Mouse (Mus musculus) spleen, adult 2 months (tissue): ENCODE measurements around the gene Il10ra. TPM values are rescaled to one million over a fixed set of nuclear protein-coding genes. Genes with fewer than 3 reads are reported as not detected.

Source experiments
- DNase-seq, 2 experiments: peaks; one replicate each; pipeline versions ENCODE4 v3.0.0 to v3.0.0-alpha.2; 2012 to 2021; ENCODE audit warnings: low spot score in 2 of 2, low read depth in 1 of 2
- H3K27ac ChIP-seq: fragments of 200-500 bp; 2 replicates; pipeline ENCODE4 v1.5.1; 2012; ENCODE audit warnings: low read length, inconsistent platforms; ENCODE audit not compliant: insufficient read depth
- H3K27me3 ChIP-seq: fragments of 200-500 bp; 2 replicates; pipeline ENCODE4 v1.6.1; 2012; ENCODE audit warnings: mild to moderate bottlenecking, moderate library complexity, low read length, inconsistent platforms; ENCODE audit not compliant: control insufficient read depth, insufficient read depth
- H3K36me3 ChIP-seq: fragments of 200-500 bp; 2 replicates; pipeline ENCODE4 v1.6.1; 2012; ENCODE audit warnings: mild to moderate bottlenecking, low read length, inconsistent platforms; ENCODE audit not compliant: control insufficient read depth, insufficient read depth
- H3K4me1 ChIP-seq: fragments of 200-500 bp; 2 replicates; pipeline ENCODE4 v1.6.1; 2011; ENCODE audit warnings: inconsistent platforms; ENCODE audit not compliant: control insufficient read depth, insufficient read depth, insufficient read length
- H3K4me3 ChIP-seq: fragments of 200-500 bp; 2 replicates; pipeline ENCODE4 v1.5.1; 2011; ENCODE audit warnings: mild to moderate bottlenecking, inconsistent platforms; ENCODE audit not compliant: insufficient read depth, insufficient read length; ENCODE audit errors: extremely low read depth
- CTCF ChIP-seq: fragments of 200-500 bp; IDR thresholded peaks from 2 replicates; pipeline ENCODE4 v1.5.1; 2011; ENCODE audit warnings: mild to moderate bottlenecking, inconsistent platforms; ENCODE audit not compliant: insufficient read depth, insufficient read length, insufficient replicate concordance; ENCODE audit errors: extremely low read depth
- POLR2A ChIP-seq: fragments of 200-500 bp; IDR thresholded peaks from 2 replicates; pipeline ENCODE4 v1.6.1; 2011; ENCODE audit warnings: low read depth, low read length, inconsistent platforms
- WGBS: fragments of 180-500 bp; shearing (Covaris S2); methylation state at CpG from one replicate; pipeline ENCODE4 v1.1.7; 2018; 5-methylcytosine and 5-hydroxymethylcytosine counted together
- polyA plus RNA-seq: library from polyadenylated mRNA; depleted of rRNA; stranded (reverse); fragments of >200 nt; gene quantifications from 2 replicates; pipeline ENCODE4 v1.2.3, GENCODE M21; 2012

Il10ra gene
- polyA plus RNA-seq, 1 experiment, result 65.1 TPM

DNA sequence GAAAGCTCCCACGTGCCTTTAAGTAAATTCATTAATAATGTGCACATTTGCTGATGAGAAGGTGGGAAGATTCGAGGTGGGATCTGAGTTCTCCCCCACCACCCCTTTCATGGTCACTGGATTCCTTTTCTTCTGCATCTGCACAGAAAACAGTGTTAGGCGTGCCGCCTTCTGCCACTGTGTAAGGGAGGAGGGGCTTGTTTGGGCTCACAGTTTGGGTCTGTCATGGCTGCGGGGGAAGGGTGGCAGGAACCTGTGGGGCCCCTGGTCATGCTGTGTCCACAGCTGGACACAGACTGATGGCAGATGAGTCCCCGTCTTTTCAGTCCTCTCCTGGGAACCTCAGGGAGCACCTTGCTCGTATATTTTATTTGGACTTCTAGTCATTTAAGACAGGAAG is 32.2 kb downstream of the Il10ra start:
- 80% methylated on average over 7 of the region's 7 CpGs for WGBS
- TF ChIP-seq CTCF (no peak), POLR2A (no peak)
- Histone ChIP-seq H3K4me3 (no peak overlapping the region), H3K27me3 (no peaks in the 10 kb centered on the region), H3K4me1 (peaks cover 36% of the 10 kb centered on the region), H3K27ac (peak overlapping the region; percentile 86), H3K36me3 (no peaks in the 10 kb centered on the region)
- no peak for DNase-seq

DNA sequence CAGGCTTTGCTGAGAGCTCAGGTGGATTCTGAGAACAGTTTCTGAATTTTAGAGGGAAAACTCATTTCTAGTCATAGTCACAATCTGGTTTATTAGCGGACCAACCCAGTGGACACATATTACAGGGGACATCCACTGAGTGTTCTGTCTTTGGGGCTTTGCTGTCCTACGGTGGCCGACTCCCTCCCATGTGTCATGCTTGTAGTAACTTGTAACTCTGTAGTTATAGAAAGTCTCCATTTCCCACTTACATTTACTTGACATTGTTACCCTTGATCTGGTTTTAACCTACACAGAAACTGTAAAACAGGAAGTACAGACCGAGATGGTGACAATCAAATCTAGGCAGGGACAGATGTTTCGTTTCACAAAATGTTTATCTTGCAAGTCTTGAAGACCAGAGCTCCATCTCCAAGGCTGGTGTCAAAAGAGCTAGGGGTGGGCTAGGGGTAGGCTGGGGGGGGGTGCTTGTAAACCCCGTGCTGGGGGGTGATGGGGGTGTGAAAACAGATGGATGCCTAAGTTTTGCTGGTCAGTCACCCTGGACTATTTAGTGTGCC is 33.2 kb downstream of the Il10ra start:
- peaks cover 28% of the 10 kb centered on the region for H3K4me1 ChIP-seq
- 17% methylated on average over 6 of the region's 6 CpGs for WGBS
- peak overlapping the region; percentile 88 for H3K27ac ChIP-seq
- H3K36me3 ChIP-seq, result no peaks in the 10 kb centered on the region
- H3K4me3 ChIP-seq, result no peak overlapping the region
- TF ChIP-seq POLR2A, result no peak
- no peak for TF ChIP-seq CTCF
- DNase-seq, result peak in 1 of 2 experiments; percentile 34
- no peaks in the 10 kb centered on the region for H3K27me3 ChIP-seq

DNA sequence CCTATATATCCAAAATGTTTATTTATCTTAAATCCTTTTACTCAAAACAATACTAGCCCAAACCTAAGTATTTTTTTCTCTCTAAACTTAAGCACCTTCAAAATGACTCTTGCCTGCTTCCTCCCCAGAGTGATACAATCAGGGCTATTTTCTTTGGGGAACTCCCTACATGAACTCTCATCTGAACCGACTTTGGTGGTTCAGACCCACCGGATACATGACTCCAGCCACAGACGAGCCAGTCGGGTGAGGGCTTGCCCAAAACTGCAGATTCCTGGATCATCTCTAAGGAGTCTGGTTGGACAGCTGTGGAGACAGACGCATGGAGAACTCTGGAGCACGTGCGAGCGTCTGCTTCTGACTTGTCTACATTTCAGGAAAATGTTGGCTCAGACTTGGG is 39.6 kb downstream of the Il10ra start:
- Histone ChIP-seq H3K27ac (no peak overlapping the region), H3K36me3 (no peaks in the 10 kb centered on the region), H3K27me3 (no peaks in the 10 kb centered on the region), H3K4me3 (no peak overlapping the region), H3K4me1 (peaks cover 4% of the 10 kb centered on the region; the same call in 1 of the 2 replicates)
- WGBS, result 54% methylated on average over 8 of the region's 8 CpGs
- no peak for TF ChIP-seq POLR2A
- TF ChIP-seq CTCF, result no peak
- DNase-seq, result no peak

DNA sequence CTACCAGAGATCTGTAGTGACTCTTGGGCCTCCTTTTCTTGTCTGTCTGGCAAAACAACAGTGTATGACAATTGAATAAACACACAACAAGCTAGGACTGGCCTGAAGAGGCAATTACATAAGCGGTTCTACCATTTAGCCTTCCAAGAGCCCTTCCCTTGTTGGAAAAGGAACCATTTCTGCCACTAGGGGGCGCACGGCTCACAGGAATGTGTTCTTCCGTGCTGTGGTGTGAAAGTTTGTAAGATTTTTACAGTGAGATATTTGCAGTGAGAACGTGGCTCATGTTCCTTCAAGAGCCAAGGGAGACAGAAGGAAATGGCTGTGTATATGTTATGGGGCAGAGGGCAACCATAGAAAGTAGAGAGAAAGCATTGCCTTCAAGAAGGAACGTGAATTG is 47.4 kb downstream of the Il10ra start:
- H3K27ac ChIP-seq, result no peak overlapping the region
- peaks cover 7% of the 10 kb centered on the region; the same call in 1 of the 2 replicates for H3K4me1 ChIP-seq
- peak; percentile 87; the same call in 1 of the 2 replicates for TF ChIP-seq CTCF
- TF ChIP-seq POLR2A, result no peak
- H3K36me3 ChIP-seq, result no peaks in the 10 kb centered on the region
- H3K4me3 ChIP-seq, result no peak overlapping the region
- peak; percentile 75 to 90 for DNase-seq
- H3K27me3 ChIP-seq, result no peaks in the 10 kb centered on the region
- 10% methylated on average over 6 of the region's 6 CpGs for WGBS

DNA sequence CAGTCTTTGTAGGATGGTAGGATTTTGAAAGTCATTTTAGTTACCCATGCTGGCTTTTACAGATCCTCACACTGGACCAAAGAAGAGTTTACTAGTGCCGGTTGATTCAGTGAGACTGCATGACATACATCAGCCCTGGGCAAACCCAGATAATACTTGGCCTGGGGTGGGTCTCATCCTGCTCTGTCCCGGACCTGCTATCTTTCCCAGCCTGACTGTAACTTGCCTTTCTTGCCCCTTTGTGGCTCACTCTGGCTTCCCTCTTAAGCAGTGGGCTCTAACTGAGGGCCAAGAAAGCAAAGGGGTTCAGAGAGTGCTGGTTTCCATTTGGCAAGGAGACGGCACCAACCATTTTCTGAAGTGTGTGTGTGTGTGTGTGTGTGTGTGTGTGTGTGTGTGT is 49.3 kb downstream of the Il10ra start:
- Histone ChIP-seq H3K4me3 (no peak overlapping the region), H3K36me3 (no peaks in the 10 kb centered on the region), H3K27ac (no peak overlapping the region), H3K27me3 (no peaks in the 10 kb centered on the region), H3K4me1 (peaks cover 7% of the 10 kb centered on the region; the same call in 1 of the 2 replicates)
- WGBS, result 86% methylated on average over 3 of the region's 3 CpGs
- no peak for TF ChIP-seq CTCF
- TF ChIP-seq POLR2A, result no peak
- DNase-seq, result no peak

DNA sequence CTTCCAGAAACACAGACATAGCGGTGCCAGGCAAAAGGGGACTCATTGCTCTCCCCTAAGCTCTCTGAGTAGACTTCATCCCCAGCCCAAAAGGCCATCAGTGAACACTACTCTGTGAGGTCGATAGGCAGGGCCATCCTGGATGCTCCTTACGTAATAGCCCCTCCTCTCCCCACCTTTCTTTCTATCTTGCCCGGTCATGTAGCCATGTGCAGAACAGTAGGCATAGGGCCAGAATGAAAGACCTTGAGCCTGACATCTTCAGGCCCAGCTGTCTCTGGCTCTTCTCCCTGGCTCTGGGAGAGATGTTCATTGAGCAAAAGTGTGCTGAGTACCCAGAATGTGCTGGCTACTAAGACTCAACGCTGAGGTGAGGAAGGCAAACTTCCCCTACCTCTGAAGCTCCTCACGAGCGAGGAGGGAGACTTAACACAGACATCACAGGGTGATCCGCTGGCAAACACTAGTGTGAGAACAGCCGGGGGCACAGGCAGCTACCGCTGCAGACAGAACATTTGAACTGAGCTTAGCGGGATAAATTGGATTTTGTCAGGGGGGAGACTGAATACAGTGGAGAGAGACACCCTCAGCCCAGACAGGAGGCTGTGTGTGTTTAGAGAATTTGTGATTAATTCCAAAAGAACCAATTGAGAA is 53.3 kb downstream of the Il10ra start:
- DNase-seq, result no peak
- WGBS, result 80% methylated on average over 11 of the region's 11 CpGs
- Histone ChIP-seq H3K27ac (no peak overlapping the region), H3K4me1 (no peaks in the 10 kb centered on the region), H3K4me3 (no peak overlapping the region), H3K27me3 (no peaks in the 10 kb centered on the region), H3K36me3 (no peaks in the 10 kb centered on the region)
- no peak for TF ChIP-seq CTCF

DNA sequence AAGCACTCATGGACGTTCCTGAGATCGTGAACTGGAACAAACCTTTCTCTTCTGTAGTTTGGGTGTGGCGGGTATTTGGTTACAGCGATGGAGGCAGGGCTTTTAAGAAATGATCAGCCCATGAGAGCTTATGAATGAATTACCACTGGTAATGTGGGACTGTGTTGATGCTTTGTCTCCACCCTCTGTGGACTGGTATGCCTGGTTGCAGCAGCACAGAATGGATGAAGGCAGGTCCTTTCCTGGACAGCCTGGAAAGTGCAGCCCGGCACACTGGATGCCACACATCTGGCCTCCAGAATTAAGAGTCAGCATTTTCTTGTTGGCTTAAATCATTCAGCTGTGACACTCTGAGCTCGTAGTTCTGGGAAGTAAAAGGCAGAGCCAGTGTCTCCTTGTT is 56.9 kb downstream of the Il10ra start:
- Histone ChIP-seq H3K4me1 (0 out of 2 replicates have a peak, but pooled peaks cover 2% of the 10 kb centered on the region), H3K4me3 (no peak overlapping the region), H3K27ac (no peak overlapping the region), H3K36me3 (no peaks in the 10 kb centered on the region), H3K27me3 (no peaks in the 10 kb centered on the region)
- DNase-seq, result no peak
- TF ChIP-seq CTCF, result no peak
- TF ChIP-seq POLR2A, result no peak
- 74% methylated on average over 6 of the region's 6 CpGs for WGBS
